Mouse (Mus musculus): Measurements from ENCODE around the gene Snx21.

GRCm38 (mm10) chr2:164781876-164782275 is 3.7 kb upstream of the Snx21 start:
- no peak for TF ChIP-seq POLR2A (IDR thresholded peaks at IDR 0.05; ENCODE audit: low read depth, low read length)
- no peak for TF ChIP-seq CTCF (IDR thresholded peaks at IDR 0.05; ENCODE audit: extremely low read depth, insufficient read length, insufficient replicate concordance, low read depth, low read length)
